Mouse (Mus musculus) left cerebral cortex, postnatal 4 days (tissue): ENCODE data around the gene Asphd1. TPM values are rescaled to one million over a fixed set of nuclear protein-coding genes. Genes with fewer than 3 reads are reported as not detected.
"Not testable (repeated sequence)": the region's sequence is repeated elsewhere in the genome, so short reads cannot be mapped to it uniquely, and the experiment has no call there.

Experiments used
- DNase-seq: peaks from one replicate; pipeline ENCODE4 v3.0.0-alpha.2; 2022
- intact Hi-C: fragments of 180-260 bp; cut with DNase I; formaldehyde crosslinking; loops from one replicate; pipeline ENCODE4 v1.15.1; 2025
- total RNA-seq, 2 experiments: library from RNA; stranded (reverse); gene quantifications; 2 replicates each; pipeline ENCODE4 v1.2.3; 2021

Gene Asphd1
- total RNA-seq, 2 experiments from 2014 or later = 26.5 to 31.9 TPM

DNA sequence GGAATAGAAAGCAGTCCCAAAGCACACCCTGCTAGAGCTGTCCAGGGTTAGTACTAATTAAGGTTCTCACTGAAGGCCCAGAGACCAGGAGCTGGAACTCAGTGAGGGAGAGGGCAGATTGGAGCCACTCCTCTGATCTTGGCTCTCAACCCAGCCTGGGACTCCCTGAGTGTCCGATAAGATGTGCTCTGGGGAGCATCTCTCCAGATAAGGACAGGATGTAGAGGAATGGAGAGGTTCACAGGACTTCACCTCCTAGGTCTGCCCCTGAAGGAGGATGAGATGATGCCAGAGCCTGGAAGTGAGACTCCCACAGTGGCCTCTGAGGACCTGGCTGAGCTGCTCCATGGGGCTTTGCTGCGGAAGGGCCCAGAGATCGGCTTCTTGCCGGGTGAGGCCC lies 2.4 kb upstream of the Asphd1 start:
- DNase-seq = no peak
- intact Hi-C loops = no loop called here

DNA sequence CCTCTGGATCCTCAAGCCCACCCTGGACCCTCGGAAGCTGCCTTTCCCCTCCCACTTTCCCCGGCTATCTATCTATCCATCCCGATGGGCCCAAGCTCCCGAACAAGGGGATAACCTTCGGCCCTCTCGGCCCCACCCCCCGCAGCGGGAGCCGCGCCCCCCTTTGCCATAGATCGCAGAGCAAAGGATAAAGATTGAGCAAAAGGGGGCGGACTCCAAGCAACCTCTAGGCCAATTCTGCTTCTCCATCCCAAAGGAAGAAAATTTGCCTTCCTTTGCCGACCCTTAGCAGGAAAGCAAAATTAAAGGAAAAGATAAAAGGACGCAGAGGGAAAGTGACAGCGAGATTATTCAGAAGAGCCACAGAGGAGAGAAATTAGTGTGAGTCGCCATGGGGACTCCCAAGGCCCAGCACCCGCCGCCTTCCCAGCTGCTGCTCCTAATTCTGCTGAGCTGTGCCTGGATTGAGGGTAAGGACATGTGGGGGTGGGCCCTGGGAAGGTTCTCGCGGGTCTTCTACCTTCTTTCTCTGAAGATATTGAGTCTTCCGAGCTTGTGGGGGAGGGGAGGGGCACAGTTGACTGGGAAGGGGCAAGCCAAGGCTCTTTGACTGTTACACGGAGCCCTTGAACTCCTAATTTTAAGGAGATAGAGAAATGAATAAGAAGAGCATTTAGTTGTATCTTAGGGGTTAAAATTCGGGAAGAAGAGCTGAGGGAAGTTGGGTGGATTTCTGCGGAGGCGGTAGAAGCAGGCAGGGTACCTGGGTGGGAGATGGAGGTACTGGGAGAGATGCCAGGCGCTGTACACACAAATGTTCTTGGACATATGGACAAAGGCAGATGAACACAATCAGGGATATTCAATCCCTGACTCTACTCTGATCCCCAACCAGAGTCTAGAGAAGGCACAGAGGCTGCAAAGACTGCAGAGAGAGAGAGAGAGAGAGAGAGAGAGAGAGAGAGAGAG lies 1.5 kb upstream of the Asphd1 start:
- intact Hi-C loops = no loop called here
- peak; percentile 56 for DNase-seq

DNA sequence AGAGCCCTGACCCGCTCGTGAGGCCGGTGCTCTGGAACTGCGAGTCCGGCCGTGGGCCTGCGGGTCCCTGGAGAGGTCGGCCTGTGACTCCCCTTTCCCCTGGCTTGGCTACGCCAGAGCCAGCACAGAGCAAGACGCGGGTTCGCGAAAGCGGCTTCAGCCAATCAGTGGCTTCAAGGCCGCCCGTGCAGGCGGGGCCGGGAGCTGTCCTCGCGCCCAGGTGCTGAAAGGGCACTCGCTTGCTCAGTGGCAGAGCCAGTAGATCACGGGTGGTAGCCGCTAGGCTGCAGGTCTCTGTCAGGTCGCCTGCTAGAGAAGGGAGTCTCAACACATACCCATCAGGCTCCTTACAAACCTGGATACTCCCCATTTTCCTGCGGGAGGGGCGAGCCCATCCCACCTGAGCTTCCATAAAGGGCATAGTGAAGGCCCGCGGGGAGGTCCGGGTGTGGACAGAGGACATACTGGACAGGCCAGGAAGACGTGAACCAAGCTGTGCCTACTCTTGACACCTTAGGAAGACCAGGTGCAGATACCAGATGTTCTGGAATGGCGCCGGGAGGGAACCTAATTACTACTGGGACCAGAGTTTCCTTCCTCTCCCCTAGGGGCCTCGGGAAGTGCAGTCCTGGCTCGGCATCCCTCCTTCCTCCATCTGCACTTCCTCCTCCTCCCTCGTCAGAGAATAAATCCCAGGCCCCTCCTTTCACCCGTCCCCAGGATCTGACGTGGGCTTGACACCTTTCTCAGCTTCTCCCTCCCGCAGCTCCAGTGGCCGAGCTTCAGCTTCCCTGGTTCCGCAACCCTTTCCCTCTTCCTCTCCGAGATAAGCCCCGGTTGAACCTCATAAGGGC lies 638 bp upstream of the Asphd1 start, which contains the start of gene Sez6l2:
TSS of gene Sez6l2 (plus strand) at position 771 of the 854 bp plus-strand sequence.
- peak; percentile 86 for DNase-seq

DNA sequence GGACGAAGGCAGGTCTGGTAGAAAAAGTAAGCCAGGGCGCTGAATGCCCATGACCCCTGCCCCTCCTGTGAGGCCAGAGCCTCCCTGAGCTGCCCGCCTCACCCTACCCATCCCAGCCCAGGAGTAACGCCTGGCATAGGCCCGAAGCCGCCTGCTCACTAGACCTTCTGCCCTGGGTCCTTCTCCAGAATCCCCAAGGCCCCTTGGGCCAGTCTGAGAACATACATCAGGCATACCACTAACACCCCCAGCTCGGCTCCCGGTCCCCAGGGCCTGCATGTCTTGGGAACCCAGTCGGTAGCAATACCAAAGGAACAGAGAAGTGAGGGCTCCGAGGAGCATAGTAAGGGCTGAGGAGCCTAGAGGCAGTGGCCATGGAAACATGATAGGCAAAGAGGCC lies 756 bp downstream of the Asphd1 start:
- intact Hi-C loops = loop anchor here (10.0 kb wide), 1 partner anchor 156 kb away; no protein-coding TSS in a partner anchor
- no peak for DNase-seq

More for the DNA sequence above, 638 bp upstream of the Asphd1 start, which contains the start of gene Sez6l2:
- intact Hi-C loops = loop anchor here (10.0 kb wide), 1 partner anchor 155 kb away; no protein-coding TSS in a partner anchor

DNA sequence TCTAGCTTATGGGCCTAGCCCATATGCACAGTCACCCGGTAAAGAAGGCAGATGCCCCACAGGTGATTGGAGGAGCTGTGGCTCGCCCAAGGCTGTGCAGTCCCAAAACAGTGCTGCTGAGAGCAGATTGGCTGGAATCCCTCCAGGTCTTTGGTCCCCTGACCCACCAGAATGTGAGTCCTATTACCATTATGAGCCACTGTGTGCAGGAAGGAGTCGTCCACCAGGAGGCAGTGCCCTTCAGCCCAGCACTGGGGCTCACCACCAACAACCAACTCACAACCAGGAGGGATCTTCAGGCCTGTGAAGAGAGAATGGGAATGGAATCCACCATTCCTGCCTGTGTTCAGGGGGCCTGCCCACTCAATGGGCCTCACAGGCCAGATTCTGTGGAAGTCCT lies 2.9 kb downstream of the Asphd1 start:
- intact Hi-C loops = loop anchor here (10.0 kb wide), 1 partner anchor 158 kb away; no protein-coding TSS in a partner anchor
- DNase-seq = peak; percentile 71

DNA sequence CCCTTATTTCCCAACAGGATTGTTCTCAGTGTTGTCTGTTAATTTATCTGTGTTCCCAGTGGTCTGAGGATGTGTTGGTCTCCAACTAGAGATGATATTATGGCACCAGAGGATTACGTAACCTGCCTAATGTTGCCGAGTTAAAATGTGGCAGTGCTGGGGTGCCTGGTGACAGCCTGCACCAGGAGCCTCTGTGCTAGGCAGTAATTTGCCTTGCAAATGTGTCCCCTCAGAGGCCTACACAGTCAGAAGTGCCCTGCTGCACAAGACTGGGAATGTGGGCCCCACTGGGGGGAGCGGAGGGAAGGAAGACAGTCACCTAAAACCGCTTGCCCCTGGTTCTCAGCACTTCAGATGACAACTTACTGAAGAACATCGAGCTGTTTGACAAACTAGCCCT lies 7.6 kb downstream of the Asphd1 start:
- intact Hi-C loops = loop anchor here (10.0 kb wide), 1 partner anchor 163 kb away; no protein-coding TSS in a partner anchor
- DNase-seq = no peak

DNA sequence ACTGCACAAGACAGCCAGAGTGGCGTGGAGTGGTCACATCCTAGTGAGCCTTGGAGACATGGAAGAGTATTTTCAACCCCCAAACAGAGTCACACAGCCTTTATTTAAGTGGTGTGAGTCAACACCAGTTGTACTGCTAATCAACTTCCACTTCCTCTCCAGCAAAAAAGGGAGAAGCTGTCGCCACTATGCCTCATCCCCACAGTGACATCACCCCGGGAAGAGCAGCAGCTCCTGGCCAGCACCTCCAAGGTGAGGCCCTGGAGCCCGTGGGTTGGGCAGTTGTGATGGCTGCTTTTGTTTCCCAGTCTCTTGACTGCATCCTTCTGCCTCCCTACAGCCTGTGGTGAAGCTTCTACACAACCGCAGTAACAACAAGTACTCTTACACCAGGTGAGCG lies 8.2 kb downstream of the Asphd1 start:
- intact Hi-C loops = loop anchor here (10.0 kb wide), 1 partner anchor 164 kb away; no protein-coding TSS in a partner anchor
- no peak for DNase-seq

DNA sequence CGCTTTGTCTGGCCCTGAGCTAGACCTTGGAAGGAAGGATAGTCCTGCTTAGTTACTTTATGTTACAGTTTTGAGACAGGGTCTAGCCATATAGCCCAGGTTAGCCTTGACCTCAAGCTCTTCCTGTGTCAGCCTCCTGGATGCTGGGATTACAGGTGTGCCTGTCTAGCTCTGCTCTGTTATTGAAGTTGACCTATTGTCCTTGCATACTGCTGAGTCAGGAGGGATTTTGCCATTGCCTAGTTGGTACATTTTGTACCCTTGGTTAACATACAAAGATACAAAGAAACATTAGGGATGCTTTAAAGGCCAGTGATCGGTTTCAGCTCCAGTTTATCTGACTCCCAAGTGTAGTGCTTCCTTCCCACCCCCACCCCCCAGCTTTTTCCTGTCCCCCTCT lies 16.7 kb downstream of the Asphd1 start:
- no peak for DNase-seq
- intact Hi-C loops = no loop called here

DNA sequence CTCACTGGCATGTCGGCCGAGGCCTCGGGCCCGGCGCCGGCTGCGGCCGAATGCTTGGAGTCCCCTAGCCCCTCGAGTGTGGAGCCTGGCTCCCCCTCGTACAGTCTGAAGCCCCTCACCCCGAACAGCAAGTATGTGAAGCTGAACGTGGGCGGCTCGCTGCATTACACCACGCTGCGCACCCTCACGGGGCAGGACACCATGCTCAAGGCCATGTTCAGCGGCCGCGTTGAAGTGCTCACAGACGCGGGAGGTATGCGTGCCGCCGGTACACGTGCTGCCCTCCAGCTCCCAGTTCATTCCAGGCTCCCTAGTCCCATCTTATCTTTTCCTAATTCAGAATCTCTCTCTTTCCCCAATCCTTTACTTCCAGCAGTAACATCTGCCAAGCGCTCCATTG lies 20.3 kb downstream of the Asphd1 start:
- intact Hi-C loops = no loop called here
- DNase-seq = no peak

DNA sequence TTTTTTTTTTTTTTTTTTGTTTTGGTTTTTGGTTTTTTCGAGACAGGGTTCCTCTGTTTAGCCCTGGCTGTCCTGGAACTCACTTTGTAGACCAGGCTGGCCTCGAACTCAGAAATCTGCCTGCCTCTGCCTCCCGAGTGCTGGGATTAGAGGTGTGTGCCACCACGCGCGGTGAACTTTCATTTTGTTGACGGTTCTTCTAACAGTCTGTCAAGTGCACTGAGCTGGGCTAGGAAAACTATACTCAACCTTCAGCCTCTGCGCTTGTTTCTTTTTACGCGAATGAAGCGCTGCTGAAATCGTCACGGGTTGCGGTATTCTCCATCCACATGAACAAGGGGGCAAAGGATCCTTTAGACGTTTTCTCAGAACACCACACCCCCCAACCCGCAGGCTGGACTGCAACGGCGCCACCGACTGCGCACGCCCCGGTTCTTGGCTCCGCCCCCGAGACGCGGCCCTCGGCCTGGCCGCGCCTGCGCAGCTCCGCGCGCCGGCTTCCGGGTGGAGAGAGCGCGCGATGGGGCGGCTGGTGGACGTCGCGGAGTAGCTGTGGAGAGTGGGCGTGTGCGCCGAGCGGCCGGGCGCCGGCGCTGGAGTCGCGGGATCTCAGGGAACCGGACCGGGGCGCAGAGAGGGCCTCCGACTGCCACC lies 20.9 kb downstream of the Asphd1 start, which contains the start of gene Kctd13:
TSS of gene Kctd13 (plus strand) at position 496 of the 654 bp plus-strand sequence.
- peak; percentile 93 for DNase-seq
- intact Hi-C loops = no loop called here

DNA sequence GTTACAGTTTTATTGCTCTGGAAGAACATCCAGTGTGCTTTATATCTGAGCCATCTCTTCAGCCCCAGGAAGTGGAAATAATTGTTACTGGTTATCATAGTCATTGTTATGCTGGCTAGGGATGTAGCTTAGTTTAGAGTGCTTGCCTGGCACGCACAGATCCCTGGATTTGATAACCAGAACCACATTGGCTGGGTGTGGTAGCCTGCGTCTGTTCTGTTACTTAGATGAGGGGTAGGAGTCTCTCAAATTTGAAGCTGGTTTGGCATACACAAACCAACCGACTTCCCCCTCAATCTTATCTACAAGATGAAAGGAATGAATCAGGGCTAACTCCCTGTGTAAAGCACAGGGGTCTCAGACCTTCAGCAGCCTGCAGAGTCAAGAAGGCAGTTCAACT lies 23.1 kb downstream of the Asphd1 start:
- intact Hi-C loops = no loop called here
- DNase-seq = no peak

DNA sequence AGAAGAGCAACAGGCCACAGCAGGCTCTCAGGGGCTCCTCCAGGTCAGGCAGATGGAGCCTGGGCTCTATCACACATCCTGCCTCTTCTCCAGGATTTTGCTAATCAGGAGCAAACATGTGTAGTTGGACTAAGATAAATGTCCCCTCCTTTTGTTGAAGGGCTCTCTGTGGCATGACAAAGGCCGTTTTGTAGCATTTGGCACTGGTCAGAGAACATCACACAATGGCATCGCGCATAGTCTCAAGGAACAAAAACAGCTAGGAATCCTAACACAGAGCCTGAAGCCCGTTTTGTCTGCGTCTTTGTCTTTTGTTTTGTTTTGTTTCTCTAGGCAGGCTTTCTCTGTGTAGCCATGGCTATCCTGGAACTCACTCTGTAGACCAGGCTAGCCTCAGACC lies 25.4 kb downstream of the Asphd1 start:
- intact Hi-C loops = no loop called here

DNA sequence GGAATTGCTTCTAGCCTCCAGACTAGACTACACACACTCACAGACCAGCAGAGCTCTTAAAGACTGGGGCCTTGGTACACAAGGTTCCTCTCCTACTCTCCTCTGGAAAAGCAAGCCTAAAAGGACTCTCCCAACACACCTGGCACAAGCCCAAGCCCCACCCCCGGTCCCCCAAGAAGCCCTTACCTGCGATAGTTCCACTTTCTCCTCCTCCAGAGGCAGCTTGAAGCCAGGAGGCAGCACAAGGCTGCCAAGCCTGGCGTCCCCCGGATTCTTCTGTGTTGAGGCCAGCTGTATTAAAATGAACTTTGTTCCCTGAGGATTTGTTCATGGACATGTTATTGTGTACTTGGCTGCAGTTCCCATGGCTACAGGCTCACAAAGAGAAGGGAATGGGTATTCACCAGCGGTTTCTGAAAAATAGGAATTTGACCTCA lies 26.7 kb downstream of the Asphd1 start, which contains the start of gene Tmem219:
TSS of gene Tmem219 (minus strand) at position 294 of the 437 bp plus-strand sequence.
- intact Hi-C loops = no loop called here
- peak; percentile 36 for DNase-seq

More for the DNA sequence above, 25.4 kb downstream of the Asphd1 start:
- no peak for DNase-seq

DNA sequence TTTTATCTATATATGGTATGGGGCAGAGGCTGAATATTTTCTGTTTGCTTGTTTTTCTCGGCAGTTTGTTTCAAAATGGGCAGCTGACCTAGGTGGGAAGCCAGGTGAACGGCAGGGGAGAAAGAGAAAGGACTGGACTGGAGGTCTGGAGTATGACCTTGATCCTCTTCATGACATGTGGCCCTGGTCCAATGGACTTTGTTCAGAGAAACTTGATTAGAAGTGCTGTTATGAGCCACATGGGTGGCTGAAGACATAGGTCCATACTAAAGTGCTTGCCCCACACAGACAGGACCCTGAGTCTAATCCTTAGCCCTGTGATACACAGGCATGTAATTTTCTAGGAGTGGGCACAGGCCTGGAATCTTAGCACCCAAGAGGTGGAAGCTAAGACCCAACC lies 27.8 kb downstream of the Asphd1 start:
- DNase-seq = no peak
- intact Hi-C loops = no loop called here

DNA sequence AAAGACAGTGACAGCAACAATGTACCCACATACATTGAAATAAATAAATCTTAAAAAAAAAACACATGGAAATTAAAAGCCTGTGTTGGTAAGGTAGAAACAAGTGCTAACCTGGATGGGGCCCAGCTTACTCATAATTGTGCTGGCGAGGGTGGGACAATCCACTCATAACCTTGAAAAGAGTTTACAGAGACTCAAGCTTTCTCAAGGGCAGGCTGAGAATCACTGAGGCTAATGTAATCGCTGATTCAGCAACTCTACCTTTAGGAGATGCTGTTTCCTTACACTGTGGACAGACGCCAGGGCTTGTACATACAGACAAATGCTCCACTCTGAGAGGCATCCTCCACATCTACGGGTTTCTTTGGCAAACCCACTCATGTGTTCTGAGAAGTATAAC lies 29.4 kb downstream of the Asphd1 start:
- no peak for DNase-seq
- intact Hi-C loops = no loop called here

DNA sequence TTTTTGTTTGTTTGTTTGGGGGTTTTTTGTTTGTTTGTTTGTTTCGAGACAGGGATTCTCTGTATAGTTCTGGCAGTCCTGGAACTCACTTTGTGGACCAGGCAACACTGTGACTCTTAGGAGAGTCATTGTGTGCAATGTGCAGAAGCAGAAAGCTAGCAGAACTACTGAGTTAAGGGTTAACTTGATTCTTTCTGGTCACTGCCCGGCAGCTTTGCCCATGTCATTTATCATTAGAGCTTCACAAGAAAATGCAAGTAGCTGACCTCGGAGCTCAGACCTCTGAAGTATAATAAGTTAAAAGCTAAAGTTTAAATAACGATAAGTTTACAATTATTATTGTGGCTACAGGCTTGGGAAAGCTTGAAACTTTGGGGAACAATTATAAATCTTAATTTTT lies 31.0 kb downstream of the Asphd1 start:
- intact Hi-C loops = not testable (repeated sequence)

DNA sequence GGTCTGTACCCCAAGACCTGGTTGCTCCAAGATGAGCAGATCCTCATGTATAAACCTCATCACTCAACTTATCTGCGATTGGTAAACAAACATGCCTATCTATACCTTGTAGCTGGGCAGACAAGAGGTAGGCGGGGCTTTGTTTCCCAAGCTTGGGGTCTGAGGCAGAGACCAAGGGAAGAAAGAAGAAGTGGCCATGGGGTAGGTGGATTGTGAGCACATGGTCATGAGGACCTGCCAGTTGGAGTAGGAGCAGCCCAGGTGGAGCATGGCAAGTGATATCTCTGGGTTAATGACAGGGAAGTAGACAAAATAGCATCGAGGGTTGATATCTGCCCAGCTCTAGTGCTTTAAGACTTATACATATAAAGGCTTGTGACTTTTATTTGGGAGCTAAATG lies 34.5 kb downstream of the Asphd1 start:
- intact Hi-C loops = no loop called here
- DNase-seq = no peak

More for the DNA sequence above, 31.0 kb downstream of the Asphd1 start:
- DNase-seq = not testable (repeated sequence)

DNA sequence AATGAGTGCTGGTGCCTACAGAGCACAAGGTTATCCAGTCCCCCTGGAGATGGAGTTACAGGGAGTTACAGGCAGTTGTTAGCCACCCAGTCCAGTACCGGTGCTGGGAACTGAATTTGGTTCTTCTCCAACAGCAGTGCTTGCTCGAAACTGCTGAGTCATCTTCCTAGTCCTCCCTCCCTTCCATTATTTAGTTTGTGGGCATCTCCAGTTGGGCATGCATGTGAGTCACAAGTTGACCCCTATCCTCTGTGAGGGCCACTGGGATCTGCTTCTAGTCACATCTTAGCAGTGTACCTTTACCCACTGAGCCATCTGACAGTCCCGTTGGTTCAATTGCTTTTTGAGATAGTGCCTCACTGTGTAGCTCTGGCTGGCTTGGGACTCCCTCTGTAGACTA lies 43.8 kb downstream of the Asphd1 start:
- intact Hi-C loops = no loop called here
- no peak for DNase-seq

DNA sequence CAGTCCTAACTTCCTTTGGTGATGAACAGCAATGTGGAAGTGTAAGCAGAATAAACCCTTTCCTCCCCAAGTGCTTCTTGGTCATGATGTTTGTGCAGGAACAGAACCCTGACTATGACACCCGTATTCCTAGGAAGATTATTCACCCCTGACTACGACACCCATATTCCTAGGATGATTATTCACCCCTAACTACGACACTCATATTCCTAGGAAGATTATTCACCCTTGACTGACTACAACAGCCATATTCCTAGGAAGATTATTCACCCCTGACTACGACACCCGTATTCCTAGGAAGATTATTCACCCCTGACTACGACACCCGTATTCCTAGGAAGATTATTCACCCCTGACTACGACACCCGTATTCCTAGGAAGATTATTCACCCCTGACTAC lies 49.6 kb downstream of the Asphd1 start:
- intact Hi-C loops = not testable (repeated sequence)

More for the DNA sequence above, 49.6 kb downstream of the Asphd1 start:
- not testable (repeated sequence) for DNase-seq
